Mouse (Mus musculus): Measurements from ENCODE around the gene Sh3kbp1. TPM values are rescaled to one million over a fixed set of nuclear protein-coding genes. Genes with fewer than 3 reads are reported as not detected.

Gene Sh3kbp1
- polyA plus RNA-seq, 1 experiment from 2014 or later, result 36.1 TPM

- Histone ChIP-seq H3K4me3 (no peak overlapping the region), H3K9ac (replicated peaks) (no peak overlapping the region), H3K27me3 (peaks cover 9% of the 10 kb centered on the region; the same call in 1 of the 2 replicates), H3K4me2 (replicated peaks) (no peak overlapping the region), H3K27ac (replicated peaks) (no peak overlapping the region), H3K4me1 (no peaks in the 10 kb centered on the region), H3K36me3 (no peaks in the 10 kb centered on the region), H3K9me3 (no peaks in the 10 kb centered on the region)
- no peak for ATAC-seq (ENCODE audit: low FRiP score, low read depth)
- WGBS, result 80% methylated on average over 4 of the region's 4 CpGs
Measured at GRCm38 (mm10) chrX:159639991-159640390, 12.9 kb downstream of the Sh3kbp1 start.

- no peak for ATAC-seq (ENCODE audit: low FRiP score, low read depth)
- 88% methylated on average over 3 of the region's 3 CpGs for WGBS
Measured at GRCm38 (mm10) chrX:159645314-159645713, 18.2 kb downstream of the Sh3kbp1 start.

DNA sequence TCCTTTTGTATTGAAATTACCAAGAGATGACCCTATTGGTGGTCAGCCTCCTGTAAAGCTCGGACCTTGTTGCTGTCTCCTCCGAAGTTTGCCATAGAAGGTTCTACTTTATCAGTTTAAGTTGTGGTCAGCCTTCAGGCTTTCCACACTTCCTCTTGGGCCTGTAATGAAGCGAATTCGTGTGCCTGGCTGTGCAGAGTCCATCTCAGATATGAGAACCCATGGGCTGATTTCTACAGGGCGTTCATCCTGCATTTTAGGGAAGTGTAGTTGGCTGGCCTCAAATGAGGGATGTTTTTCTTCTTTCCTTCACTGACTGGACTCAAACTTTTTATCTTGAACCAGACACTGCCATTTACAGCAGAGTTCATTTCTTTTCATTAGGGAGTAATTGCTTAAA is 20.5 kb downstream of the Sh3kbp1 start:
- no peak overlapping the region for H3K4me2 ChIP-seq (replicated peaks)
- no peaks in the 10 kb centered on the region for H3K9me3 ChIP-seq
- no peak for ATAC-seq (ENCODE audit: low FRiP score, low read depth)
- no peak overlapping the region for H3K4me3 ChIP-seq
- H3K27me3 ChIP-seq, result peaks cover 3% of the 10 kb centered on the region; the same call in 1 of the 2 replicates
- no peaks in the 10 kb centered on the region for H3K36me3 ChIP-seq
- WGBS, result 87% methylated on average over 5 of the region's 5 CpGs
- H3K9ac ChIP-seq (replicated peaks), result no peak overlapping the region
- H3K27ac ChIP-seq (replicated peaks), result no peak overlapping the region
- 0 out of 2 replicates have a peak, but pooled peaks cover 6% of the 10 kb centered on the region for H3K4me1 ChIP-seq

More at GRCm38 (mm10) chrX:159645314-159645713, 18.2 kb downstream of the Sh3kbp1 start:
- Histone ChIP-seq H3K27me3 (peaks cover 9% of the 10 kb centered on the region; the same call in 1 of the 2 replicates), H3K9ac (replicated peaks) (no peak overlapping the region), H3K4me2 (replicated peaks) (no peak overlapping the region), H3K9me3 (no peaks in the 10 kb centered on the region), H3K27ac (replicated peaks) (no peak overlapping the region), H3K4me1 (0 out of 2 replicates have a peak, but pooled peaks cover under 1% of the 10 kb centered on the region), H3K4me3 (no peak overlapping the region), H3K36me3 (no peaks in the 10 kb centered on the region)

GRCm38 (mm10) chrX:159648598-159648997 is 21.5 kb downstream of the Sh3kbp1 start:
- Histone ChIP-seq H3K4me1 (0 out of 2 replicates have a peak, but pooled peaks cover 6% of the 10 kb centered on the region), H3K4me3 (no peak overlapping the region), H3K9ac (replicated peaks) (no peak overlapping the region), H3K36me3 (no peaks in the 10 kb centered on the region), H3K27me3 (no peaks in the 10 kb centered on the region; the same call in 1 of the 2 replicates), H3K27ac (replicated peaks) (no peak overlapping the region), H3K4me2 (replicated peaks) (no peak overlapping the region), H3K9me3 (no peaks in the 10 kb centered on the region)
- 88% methylated on average over 3 of the region's 3 CpGs for WGBS
- no peak for ATAC-seq (ENCODE audit: low FRiP score, low read depth)

DNA sequence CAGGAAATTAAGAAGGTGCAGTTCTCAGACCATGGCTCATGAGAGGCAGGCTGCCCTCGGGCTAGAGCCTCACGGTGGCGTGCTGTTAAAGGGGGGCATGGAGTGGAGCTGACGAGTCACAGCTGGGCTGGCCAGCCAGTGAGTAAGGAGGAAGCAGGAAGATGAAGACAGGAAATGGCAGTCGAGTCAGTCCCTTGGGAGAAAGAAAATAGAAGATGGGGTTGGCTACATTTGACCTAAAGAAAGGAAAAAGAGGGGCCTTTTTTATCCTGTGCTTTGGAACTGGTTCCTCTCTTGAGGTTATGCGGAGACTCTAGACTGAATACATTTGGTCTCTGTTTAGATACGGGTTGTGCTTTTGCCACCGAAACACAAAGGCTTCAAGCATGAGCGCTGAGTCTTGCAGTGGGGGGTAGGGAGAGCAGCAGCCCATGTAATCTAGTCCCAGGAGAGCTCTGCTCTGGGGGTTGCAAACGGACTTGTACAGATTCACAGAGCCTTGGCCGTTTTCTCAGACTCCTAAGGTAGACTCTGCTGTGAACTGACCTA is 23.1 kb downstream of the Sh3kbp1 start:
- no peaks in the 10 kb centered on the region for H3K36me3 ChIP-seq
- no peak overlapping the region for H3K4me2 ChIP-seq (replicated peaks)
- H3K9me3 ChIP-seq, result no peaks in the 10 kb centered on the region
- 0 out of 2 replicates have a peak, but pooled peaks cover 6% of the 10 kb centered on the region for H3K4me1 ChIP-seq
- no peak overlapping the region for H3K4me3 ChIP-seq
- no peak for ATAC-seq (ENCODE audit: low FRiP score, low read depth)
- no peak overlapping the region for H3K9ac ChIP-seq (replicated peaks)
- H3K27ac ChIP-seq (replicated peaks), result no peak overlapping the region
- peaks cover 4% of the 10 kb centered on the region; the same call in 1 of the 2 replicates for H3K27me3 ChIP-seq
- WGBS, result 56% methylated on average over 11 of the region's 11 CpGs

DNA sequence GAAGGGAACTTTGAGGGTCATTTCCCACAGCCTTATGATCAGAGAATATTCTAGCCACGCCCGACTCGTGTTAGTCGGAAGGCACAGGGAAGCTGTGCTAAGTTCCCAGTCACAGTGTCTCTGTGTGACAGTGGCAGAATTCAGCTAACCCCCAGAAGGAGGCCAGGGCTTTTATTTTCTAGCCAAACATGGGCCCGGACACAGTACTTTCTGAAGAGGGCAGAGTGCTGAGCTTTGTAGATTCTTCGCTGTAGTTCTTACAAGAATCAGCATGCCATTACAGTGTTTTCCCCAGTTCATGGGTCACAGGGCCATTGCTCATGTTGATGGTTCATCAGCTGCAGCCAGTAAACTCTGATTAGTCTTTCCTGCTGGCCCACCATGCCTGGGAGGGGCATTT is 23.7 kb downstream of the Sh3kbp1 start:
- Histone ChIP-seq H3K36me3 (no peaks in the 10 kb centered on the region), H3K4me1 (0 out of 2 replicates have a peak, but pooled peaks cover 6% of the 10 kb centered on the region), H3K9ac (replicated peaks) (no peak overlapping the region), H3K27ac (replicated peaks) (no peak overlapping the region), H3K4me2 (replicated peaks) (no peak overlapping the region), H3K9me3 (no peaks in the 10 kb centered on the region), H3K27me3 (peaks cover 4% of the 10 kb centered on the region; the same call in 1 of the 2 replicates), H3K4me3 (no peak overlapping the region)
- no peak for ATAC-seq (ENCODE audit: low FRiP score, low read depth)
- WGBS, result 72% methylated on average over 6 of the region's 6 CpGs

DNA sequence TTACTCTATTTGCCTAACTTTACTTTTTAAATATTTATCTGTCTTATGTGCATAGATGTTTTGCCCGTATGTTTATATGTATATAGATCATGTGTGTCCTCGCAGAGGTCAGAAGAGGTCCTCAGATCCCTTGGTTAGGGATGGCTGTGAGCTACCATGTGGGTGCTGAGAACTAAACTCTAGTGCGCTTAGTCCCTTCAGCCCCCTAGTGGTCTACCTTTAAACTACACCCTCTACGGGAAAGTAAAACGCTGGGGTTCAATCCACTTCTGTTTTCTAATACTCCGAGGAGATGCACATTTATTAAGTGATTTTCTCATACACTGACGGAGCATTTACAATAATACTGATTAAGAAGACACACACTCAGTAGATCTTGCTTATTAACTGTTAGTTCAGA is 44.3 kb downstream of the Sh3kbp1 start:
- Histone ChIP-seq H3K36me3 (no peaks in the 10 kb centered on the region), H3K9ac (replicated peaks) (no peak overlapping the region), H3K4me1 (no peaks in the 10 kb centered on the region), H3K27ac (replicated peaks) (no peak overlapping the region), H3K4me3 (no peak overlapping the region), H3K27me3 (peaks cover 18% of the 10 kb centered on the region), H3K4me2 (replicated peaks) (no peak overlapping the region), H3K9me3 (no peaks in the 10 kb centered on the region)
- WGBS, result 89% methylated on average over 7 of the region's 7 CpGs
- no peak for ATAC-seq (ENCODE audit: low FRiP score, low read depth)

DNA sequence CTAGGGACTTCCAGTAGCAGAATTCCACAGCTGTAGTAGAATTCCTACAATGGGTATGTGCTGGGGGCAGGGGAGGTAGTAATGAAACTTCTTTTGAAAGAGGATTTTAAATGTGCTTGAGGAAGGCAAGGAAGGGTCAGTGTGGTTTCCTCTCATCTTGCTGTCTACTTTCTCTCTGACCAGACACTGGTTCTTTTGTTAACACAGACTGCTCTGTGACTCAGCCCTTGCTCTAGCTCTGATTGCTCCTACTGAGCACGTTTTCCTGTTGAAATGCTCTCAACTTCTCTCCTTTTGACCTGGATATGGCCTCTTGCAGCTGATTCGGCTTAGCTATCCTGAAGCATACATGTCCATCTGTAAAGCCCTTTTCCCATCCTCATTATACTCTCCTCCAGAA is 45.4 kb downstream of the Sh3kbp1 start:
- Histone ChIP-seq H3K9ac (replicated peaks) (no peak overlapping the region), H3K4me3 (no peak overlapping the region), H3K27ac (replicated peaks) (no peak overlapping the region), H3K9me3 (no peaks in the 10 kb centered on the region), H3K4me2 (replicated peaks) (no peak overlapping the region), H3K4me1 (no peaks in the 10 kb centered on the region), H3K27me3 (peaks cover 23% of the 10 kb centered on the region), H3K36me3 (no peaks in the 10 kb centered on the region)
- no peak for ATAC-seq (ENCODE audit: low FRiP score, low read depth)
- 32% methylated on average over 2 of the region's 2 CpGs for WGBS

DNA sequence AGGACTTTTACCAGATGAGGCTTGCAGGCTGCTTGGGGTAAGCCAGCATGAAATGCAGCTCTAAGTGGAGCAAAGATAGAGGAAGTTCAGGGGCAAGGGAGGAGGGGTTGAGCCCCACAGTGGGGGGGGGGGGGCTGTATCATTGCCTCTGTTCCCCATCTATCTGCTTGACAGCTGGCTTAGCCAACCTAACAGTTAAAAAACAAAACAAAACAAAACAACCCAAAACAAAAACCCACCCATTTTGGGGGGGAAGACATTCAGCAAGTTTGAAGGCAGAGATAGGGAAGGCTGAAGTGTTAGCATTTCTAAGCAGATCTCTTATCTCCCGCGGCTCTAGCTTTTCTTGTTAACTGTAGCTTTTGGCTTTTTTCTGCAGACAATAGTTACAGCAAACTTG is 49.2 kb downstream of the Sh3kbp1 start:
- WGBS, result 33% methylated on average over 2 of the region's 2 CpGs
- no peaks in the 10 kb centered on the region for H3K36me3 ChIP-seq
- H3K27me3 ChIP-seq, result peaks cover 42% of the 10 kb centered on the region
- H3K4me2 ChIP-seq (replicated peaks), result no peak overlapping the region
- H3K9ac ChIP-seq (replicated peaks), result no peak overlapping the region
- H3K27ac ChIP-seq (replicated peaks), result no peak overlapping the region
- H3K4me3 ChIP-seq, result no peak overlapping the region
- no peaks in the 10 kb centered on the region for H3K9me3 ChIP-seq
- ATAC-seq (ENCODE audit: low FRiP score, low read depth), result no peak
- H3K4me1 ChIP-seq, result no peaks in the 10 kb centered on the region

GRCm38 (mm10) chrX:159677585-159678319 is 50.7 kb downstream of the Sh3kbp1 start:
- peaks cover 37% of the 10 kb centered on the region for H3K27me3 ChIP-seq
- no peaks in the 10 kb centered on the region for H3K4me1 ChIP-seq
- no peaks in the 10 kb centered on the region for H3K9me3 ChIP-seq
- H3K4me2 ChIP-seq (replicated peaks), result no peak overlapping the region
- no peak overlapping the region for H3K4me3 ChIP-seq
- H3K27ac ChIP-seq (replicated peaks), result no peak overlapping the region
- 80% methylated on average over 4 of the region's 4 CpGs for WGBS
- no peak overlapping the region for H3K9ac ChIP-seq (replicated peaks)
- H3K36me3 ChIP-seq, result no peaks in the 10 kb centered on the region
- ATAC-seq (ENCODE audit: low FRiP score, low read depth), result no peak

GRCm38 (mm10) chrX:159678320-159678835 is 51.3 kb downstream of the Sh3kbp1 start:
- WGBS, result 86% methylated on average over 5 of the region's 5 CpGs
- no peaks in the 10 kb centered on the region for H3K36me3 ChIP-seq
- H3K9ac ChIP-seq (replicated peaks), result no peak overlapping the region
- no peak overlapping the region for H3K4me2 ChIP-seq (replicated peaks)
- H3K27ac ChIP-seq (replicated peaks), result no peak overlapping the region
- no peak for ATAC-seq (ENCODE audit: low FRiP score, low read depth)
- peaks cover 37% of the 10 kb centered on the region for H3K27me3 ChIP-seq
- H3K9me3 ChIP-seq, result no peaks in the 10 kb centered on the region
- no peak overlapping the region for H3K4me3 ChIP-seq
- no peaks in the 10 kb centered on the region for H3K4me1 ChIP-seq

DNA sequence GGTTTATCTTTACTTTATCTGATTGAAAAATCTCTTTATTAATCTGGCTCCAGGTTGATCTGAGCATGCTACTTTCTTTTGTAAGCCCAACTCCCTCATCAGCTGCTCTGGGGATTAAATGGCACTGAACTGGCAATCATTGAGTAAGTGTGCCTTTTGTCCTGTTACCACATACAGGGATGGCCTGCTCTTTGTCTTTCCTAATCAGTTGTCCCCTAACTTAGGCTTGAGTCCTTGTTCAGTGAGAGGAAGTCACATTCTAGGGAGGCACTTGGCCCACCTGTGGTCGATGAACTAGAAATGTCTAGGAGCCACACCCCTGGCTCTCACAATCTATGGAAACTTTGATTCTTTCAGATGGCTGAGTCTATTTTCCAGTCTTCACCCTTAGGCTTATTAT is 58.4 kb downstream of the Sh3kbp1 start:
- Histone ChIP-seq H3K9me3 (no peaks in the 10 kb centered on the region), H3K27ac (replicated peaks) (no peak overlapping the region), H3K4me3 (no peak overlapping the region), H3K4me2 (replicated peaks) (no peak overlapping the region), H3K27me3 (peaks cover 34% of the 10 kb centered on the region), H3K36me3 (no peaks in the 10 kb centered on the region), H3K4me1 (no peaks in the 10 kb centered on the region), H3K9ac (replicated peaks) (no peak overlapping the region)
- WGBS, result 53% methylated on average over 1 of the region's 1 CpGs
- no peak for ATAC-seq (ENCODE audit: low FRiP score, low read depth)

Data from midbrain, embryonic 12.5 days (tissue).